Mouse (Mus musculus) subcutaneous adipose tissue, adult 2 months (tissue): Measurements from ENCODE around the gene Olfr1477. TPM values are rescaled to one million over a fixed set of nuclear protein-coding genes. Genes with fewer than 3 reads are reported as not detected.

Source experiments
- polyA plus RNA-seq: library from polyadenylated mRNA; depleted of rRNA; stranded (reverse); fragments of >200 nt; gene quantifications from 2 replicates; pipeline ENCODE4 v1.2.3, GENCODE M21; 2012; ENCODE audit warnings: low replicate concordance; rRNA removed

Gene Olfr1477
- not detected in 2 replicates for polyA plus RNA-seq

DNA sequence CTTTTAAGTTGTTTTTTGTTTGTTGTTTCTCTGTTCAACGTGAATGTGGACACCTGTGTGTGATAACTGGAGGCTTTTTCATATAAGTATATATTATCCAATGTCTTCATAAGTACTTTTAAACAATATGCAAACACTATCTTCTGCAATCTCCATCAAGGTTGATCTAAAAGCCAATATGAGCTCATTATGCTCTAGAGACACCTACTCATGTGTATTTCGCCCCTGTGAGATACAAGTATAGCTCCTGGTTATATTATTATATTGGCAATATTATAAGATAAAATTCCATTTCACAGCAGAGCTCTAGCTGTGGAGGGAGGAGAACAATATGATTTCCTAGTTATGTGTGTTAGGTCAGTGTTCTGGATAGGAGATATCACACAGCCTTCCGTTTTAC, at the start of gene Olfr1477:
Gene Olfr1477, plus strand, starts transcription at position 301 of the 400 bp plus-strand sequence.

DNA sequence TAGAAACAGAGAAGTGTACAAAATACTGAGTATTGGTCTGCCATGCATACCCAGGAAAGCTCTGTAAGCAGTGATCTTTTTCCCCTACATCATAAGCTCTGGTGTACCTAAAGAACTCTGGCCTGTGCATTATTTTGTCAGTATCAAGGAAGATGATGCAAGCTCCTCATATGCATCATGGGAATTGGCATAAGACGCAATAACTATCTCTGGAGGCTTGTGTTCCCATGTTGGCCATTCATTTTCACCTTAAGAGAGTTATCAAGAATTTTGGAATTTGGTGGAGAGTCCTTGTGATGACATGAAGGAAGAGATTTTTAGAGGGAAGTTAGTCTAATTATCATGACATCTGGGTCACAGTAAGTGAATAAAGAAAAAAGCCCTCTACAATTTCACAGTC, 44.4 kb upstream of the Olfr1477 start, which contains the start of gene Olfr1472:
Gene Olfr1472, minus strand, starts transcription at position 101 of the 400 bp plus-strand sequence.

DNA sequence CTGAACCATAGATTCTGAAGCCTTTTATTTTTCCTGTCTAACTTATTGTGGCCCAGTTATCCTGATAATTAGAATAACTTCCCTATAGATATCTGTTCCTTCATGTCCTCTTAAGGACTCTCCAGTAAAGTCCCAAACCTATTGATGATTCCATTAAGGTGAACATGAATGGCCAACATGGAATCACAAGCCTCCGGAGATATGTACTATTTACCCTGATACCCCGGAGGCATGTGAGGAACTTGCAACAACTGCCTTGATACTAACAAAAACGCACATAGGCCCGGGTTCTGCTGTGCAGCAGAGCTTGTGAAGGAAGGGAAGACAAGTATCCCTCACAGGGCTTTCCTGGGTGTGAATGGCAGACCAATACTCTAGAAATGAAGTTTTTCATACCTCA, 31.1 kb upstream of the Olfr1477 start, which contains the start of gene Olfr1474:
Gene Olfr1474, plus strand, starts transcription at position 301 of the 400 bp plus-strand sequence.

DNA sequence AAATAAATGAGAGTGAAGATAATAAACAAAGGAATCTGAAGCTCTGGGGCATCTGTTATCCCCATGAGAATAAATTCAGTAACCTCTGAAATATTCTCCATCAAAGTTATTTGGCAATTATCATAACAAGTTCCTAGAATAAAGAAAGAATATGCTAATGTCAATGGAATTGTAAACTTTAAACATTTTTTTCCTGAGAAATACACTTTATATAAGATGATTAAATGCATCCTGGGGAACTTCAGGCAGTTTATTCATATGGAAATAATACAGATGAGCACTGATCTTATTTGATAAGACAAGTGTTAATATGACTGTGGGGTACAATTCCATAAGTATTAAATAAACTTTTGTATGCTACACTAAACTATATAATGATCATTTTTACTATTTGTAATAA, 20.2 kb upstream of the Olfr1477 start, which contains the start of gene Olfr1475:
Gene Olfr1475, minus strand, starts transcription at position 101 of the 400 bp plus-strand sequence.

DNA sequence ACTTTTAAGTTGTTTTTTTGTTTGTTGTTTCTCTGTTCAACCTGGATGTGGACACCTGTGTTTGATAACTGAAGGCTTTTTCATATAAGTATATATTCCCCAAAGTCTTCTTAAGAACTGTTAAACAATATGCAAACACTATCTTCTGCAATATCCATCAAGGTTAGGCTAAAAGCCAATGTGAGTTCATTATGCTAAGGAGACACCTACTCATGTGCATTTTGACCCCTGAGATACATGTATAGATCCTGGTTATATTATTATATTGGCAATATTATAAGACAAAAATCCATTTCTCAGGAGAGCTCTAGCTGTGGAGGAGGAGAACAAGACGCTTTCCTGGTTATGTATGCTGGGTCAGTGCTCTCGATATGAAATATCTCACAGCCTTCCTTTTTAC, 27.3 kb downstream of the Olfr1477 start, which contains the start of gene Olfr1480:
Gene Olfr1480, plus strand, starts transcription at position 301 of the 400 bp plus-strand sequence.

Other genes starting within 250 kb of the Olfr1477 start
- not detected in 2 replicates for gene Olfr1465, start 185.0 kb upstream of the Olfr1477 start, polyA plus RNA-seq
- gene Olfr1466, start 161.7 kb upstream of the Olfr1477 start, polyA plus RNA-seq = not detected in 2 replicates
- gene Olfr1467, start 138.3 kb upstream of the Olfr1477 start, polyA plus RNA-seq = not detected in 2 replicates
- gene Olfr1469, start 92.7 kb upstream of the Olfr1477 start, polyA plus RNA-seq = not detected in 2 replicates
- gene Olfr1471, start 57.1 kb upstream of the Olfr1477 start, polyA plus RNA-seq = not detected in 2 replicates
- gene Olfr1472, start 44.5 kb upstream of the Olfr1477 start, polyA plus RNA-seq = not detected in 2 replicates
- gene Olfr1474, start 31.0 kb upstream of the Olfr1477 start, polyA plus RNA-seq = not detected in 2 replicates
- not detected in 2 replicates for gene Olfr1475, start 20.4 kb upstream of the Olfr1477 start, polyA plus RNA-seq
- not detected in 2 replicates for gene Olfr1480, start 27.4 kb downstream of the Olfr1477 start, polyA plus RNA-seq
- gene Olfr1484, start 83.0 kb downstream of the Olfr1477 start, polyA plus RNA-seq = not detected in 2 replicates
- not detected in 2 replicates for gene Olfr1487, start 116.8 kb downstream of the Olfr1477 start, polyA plus RNA-seq
- not detected in 2 replicates for gene Olfr1489, start 131.1 kb downstream of the Olfr1477 start, polyA plus RNA-seq
- gene Olfr1490, start 150.5 kb downstream of the Olfr1477 start, polyA plus RNA-seq = not detected in 2 replicates
- not detected in 2 replicates for gene Olfr1491, start 196.7 kb downstream of the Olfr1477 start, polyA plus RNA-seq
- not detected in 2 replicates for gene Olfr1493-ps1, start 222.7 kb downstream of the Olfr1477 start, polyA plus RNA-seq
- not detected in 2 replicates for gene Olfr1494, start 239.2 kb downstream of the Olfr1477 start, polyA plus RNA-seq